Mouse (Mus musculus) liver, adult (tissue): ENCODE measurements at regions not wholly inside any gene's neighbourhood (a gene's known extent, or its start where the extent isn't known, plus 50 kb on each side); places are given as distances from the start of the nearest gene placed in this dataset.

Source experiments
- GATA4 ChIP-seq: IDR thresholded peaks from 2 replicates; pipeline ENCODE4 v1.6.1; 2014; ENCODE audit warnings: mild to moderate bottlenecking, low read length; ENCODE audit not compliant: insufficient replicate concordance

DNA sequence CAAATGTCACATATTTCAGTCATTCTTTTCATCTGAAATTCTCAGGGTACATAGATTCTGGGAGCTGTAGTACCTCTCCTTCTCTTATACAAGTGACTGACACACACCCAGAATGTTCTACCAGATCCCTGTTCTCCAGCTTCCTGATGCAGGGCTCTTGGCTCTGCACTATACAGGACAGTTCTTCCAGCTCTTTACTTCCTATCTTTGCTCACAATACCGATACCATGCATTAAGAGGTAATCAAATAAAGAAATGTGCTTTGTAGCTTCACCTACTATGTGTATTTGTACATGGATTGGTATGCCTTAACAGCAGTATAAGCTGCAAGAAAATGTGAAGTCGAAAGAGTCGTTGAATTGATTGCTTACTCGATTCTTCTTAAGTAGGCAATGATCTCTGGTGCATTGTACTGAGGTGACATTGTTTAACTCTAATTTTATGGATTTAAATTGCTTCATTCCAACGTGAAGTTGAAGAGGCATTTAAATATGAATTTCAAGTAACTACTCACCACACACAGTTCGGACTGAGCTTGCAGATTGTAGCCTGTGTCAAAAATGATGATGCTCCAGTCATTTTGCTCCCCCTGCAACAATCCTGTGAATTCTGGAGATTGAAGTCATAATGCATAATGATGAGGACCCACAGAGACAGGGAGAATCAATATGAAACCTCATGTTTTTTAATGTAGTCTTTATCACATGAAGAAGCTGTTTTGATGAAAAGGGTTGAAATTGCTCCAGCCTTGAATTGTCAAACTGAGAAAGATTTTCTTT is 817.2 kb upstream of the Chrm3 start:
- no peak for TF ChIP-seq GATA4

DNA sequence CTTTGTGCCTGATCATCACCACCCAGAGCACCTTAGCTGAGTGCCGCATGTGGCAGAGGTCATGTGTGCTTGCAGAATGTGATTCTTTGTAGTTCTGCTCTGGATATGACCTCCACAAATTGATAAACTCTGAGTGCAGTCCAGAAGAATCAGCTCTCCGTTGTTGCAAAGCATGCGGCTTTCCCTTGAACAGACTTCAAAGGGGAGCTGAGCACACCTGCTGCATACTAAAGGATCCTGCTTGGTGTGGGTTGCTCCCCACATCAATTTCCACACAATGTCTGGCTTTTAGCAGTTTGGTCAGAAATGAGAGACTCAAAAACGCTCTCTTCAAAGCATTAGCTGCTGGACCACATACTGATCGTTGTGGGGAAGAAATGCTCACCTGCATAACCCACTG is 806.5 kb upstream of the Chrm3 start:
- no peak for TF ChIP-seq GATA4

DNA sequence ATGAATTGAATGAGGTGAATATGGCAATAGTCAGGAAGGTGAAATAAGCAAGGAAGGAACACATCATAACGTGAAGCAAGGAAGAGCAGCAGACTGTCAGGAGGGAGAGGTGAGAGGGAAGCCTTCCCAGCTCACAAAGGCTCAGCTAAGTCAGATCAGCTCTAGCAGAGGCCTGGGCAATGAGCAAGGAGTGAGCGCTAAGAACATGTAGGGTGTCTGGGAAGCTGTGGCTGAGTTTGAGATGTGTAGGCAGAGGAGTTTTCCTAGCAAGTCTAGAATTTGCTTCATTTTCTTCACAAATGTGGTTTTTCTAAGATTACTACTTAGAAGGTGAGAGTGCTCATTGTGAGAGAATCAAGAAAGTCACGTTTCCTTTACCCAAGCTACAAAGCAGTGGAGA is 803.5 kb upstream of the Chrm3 start:
- TF ChIP-seq GATA4: no peak

DNA sequence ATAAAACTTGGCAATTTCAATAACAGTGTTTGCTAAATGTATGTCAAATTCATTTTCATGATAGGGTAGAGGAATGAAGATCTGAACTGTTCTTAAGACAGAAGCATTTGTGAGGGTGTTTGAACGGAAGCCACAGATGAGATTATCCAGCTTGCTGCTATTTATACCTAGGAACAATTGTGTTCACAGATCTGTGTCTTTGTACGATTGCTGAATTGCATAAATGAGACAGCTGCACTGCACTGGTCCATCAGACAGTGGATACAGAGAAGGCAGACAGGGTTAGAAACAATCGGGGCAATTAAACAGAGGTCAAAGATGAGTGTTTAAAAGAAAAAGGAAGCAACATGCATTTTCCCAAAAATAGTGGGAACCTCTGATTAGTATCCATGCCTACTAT is 786.6 kb upstream of the Chrm3 start:
- no peak for TF ChIP-seq GATA4

DNA sequence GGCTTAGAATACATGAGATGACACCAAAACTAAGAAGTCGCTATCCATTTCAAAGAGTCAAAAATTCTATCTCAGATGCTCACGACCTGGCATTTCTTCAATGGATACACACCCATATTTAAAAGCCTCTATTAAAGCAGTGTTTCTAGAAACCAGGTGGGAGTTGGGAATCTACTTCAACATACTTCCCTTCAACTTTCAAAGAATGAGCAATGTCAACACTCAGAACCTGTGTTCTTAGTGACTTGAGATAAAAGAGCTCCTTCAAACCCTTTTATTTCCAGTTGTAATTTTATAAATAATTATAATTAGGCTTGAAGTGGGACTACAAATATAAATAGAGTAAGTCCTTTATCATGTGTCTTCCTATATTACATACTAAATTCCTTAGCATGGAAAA is 747.0 kb upstream of the Chrm3 start:
- no peak for TF ChIP-seq GATA4

DNA sequence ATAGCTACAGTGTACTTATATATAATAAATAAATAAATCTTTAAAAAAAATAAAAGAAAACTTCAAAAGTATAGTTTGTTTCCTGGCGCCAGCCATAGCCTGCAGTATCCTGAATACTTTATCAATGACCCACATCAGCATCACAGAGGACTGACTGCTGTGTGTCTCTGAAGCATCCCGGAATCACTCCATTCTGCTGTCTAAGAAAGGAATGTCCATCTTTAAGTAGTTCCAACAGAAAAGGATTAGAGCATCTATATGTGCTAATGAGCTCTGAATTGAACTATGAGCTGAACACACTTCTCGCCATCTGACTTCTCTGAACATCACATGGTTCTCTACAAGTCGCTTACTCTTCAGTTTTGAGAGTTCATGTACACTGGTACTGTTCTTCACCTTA is 745.8 kb upstream of the Chrm3 start:
- no peak for TF ChIP-seq GATA4

DNA sequence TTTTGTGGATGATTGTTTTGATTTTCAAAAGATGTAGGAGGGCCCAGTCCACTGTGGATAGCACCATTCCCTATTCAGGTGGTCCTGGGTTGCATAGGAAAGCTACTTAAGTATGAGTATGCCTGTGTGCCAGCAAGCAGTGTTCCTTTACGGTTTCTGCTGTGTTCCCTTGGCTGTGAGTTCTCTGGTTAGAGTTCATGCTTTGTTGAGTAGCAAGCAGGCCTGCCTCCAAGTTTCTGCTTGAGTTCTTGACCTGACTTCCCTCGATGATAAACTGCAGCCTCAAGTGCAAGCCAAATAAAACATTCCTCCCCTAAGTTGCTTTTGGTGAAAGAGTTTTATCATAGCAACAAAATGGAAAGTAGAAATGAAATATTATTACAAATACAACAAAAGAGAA is 744.9 kb upstream of the Chrm3 start:
- peak; percentile 64; the same call in 1 of the 2 replicates for TF ChIP-seq GATA4

DNA sequence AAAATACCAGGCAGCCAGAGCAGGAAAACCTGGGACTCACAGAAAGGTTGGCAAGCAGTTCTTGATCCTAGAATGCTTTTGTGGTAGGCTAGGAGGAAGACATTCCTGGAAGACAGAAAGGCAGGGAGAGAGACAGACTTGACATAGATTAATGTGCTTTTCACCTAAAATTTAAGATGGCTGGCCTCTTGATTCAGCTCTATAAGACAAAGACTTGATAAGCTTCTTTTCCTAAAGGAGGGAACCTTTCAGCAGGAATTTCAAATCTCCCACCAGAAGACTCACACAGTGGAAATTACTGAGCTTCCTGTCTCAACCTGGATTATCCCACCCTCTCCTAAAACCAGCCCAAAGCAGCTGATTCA is 738.9 kb upstream of the Chrm3 start:
- no peak for TF ChIP-seq GATA4

DNA sequence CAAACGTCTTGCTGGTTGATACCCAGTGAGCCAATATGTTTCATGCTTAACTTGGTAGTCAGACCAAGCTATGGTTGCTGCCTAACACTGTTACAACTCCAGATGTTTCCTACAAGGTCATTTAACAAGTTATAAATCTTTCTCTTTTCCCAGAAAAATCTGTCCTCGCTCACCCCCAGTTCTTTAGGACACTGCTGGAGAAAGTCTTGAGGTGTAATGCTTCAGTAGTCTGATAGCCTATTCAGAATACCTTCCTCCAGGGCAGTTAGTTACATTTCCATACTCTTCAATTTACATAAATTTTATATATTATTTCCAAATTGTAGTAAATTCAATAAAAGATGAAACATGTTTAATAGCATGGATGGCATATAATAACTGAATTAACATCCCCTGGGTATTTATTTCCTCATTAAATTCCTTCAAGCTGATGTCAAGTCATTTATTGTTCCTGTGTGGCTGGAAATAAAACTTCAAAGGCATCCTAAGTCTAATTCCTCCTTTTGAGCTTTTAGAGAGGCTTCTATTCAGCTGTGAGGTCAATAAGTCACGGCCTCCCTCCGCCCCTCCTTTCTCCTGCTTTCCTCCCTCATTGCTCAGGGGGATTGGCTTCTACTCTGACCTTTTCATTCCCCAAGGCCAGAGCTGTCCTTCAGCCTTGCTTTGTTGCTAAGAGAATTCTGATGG is 738.4 kb upstream of the Chrm3 start:
- TF ChIP-seq GATA4: no peak

DNA sequence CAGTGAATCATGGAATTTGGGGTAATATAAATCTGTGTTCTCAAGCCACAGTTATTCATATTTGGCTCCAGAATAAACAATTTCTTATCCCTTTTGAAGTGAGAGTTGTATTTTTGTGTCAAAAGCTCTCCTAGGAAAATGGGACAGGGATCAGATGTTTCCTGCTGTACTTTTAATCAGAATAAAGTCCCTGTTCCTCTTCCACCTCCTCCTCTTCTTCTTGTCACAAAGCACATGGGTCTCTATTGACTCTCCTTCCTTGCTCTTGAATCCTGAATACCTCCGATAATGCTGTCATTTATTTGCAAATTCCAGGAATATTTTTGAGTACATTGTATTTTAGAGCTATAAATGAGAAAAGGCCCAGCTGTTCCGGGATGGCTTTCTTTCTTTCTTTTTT is 732.3 kb upstream of the Chrm3 start:
- no peak for TF ChIP-seq GATA4
